Mouse (Mus musculus) heart, postnatal 36 days (tissue): ENCODE data around the gene Izumo2. TPM values are rescaled to one million over a fixed set of nuclear protein-coding genes. Genes with fewer than 3 reads are reported as not detected.

Experiments used
- DNase-seq, 2 experiments: peaks; one replicate each; pipeline ENCODE4 v3.0.0; 2021 to 2022
- intact Hi-C: fragments of 180-260 bp; cut with DNase I; formaldehyde crosslinking; loops from one replicate; pipeline ENCODE4 v1.15.1; 2025
- total RNA-seq, 2 experiments: library from RNA; stranded (reverse); gene quantifications; 2 replicates each; pipeline ENCODE4 v1.2.3; 2021

The Izumo2 gene
- not detected for total RNA-seq

- DNase-seq, result no peak
- intact Hi-C loops, result loop anchor here (10.0 kb wide), 1 partner anchor 144 kb away; no protein-coding TSS in a partner anchor
These were observed at the start of gene Izumo2 for GRCm38 (mm10) chr7:44708574-44708973. Gene Izumo2, plus strand, starts transcription at chr7:44708742.

GRCm38 (mm10) chr7:44661219-44661618, 47.3 kb upstream of the Izumo2 start:
- intact Hi-C loops, result no loop called here
- no peak for DNase-seq

- no peak for DNase-seq
- intact Hi-C loops, result no loop called here
These were observed 46.4 kb upstream of the Izumo2 start for GRCm38 (mm10) chr7:44662168-44662567.

GRCm38 (mm10) chr7:44662569-44662968, 46.0 kb upstream of the Izumo2 start:
- intact Hi-C loops, result no loop called here
- DNase-seq, result no peak

GRCm38 (mm10) chr7:44663546-44663945, 45.0 kb upstream of the Izumo2 start:
- intact Hi-C loops, result no loop called here
- DNase-seq, result no peak

- DNase-seq, result no peak
- intact Hi-C loops, result no loop called here
These were observed 43.8 kb upstream of the Izumo2 start for GRCm38 (mm10) chr7:44664731-44665130.

- intact Hi-C loops, result no loop called here
- no peak for DNase-seq
These were observed 42.1 kb upstream of the Izumo2 start for GRCm38 (mm10) chr7:44666462-44666861.

- intact Hi-C loops, result loop anchor here (2.0 kb wide), 1 partner anchor 33 kb away; no protein-coding TSS in a partner anchor
- DNase-seq, result no peak
These were observed 40.4 kb upstream of the Izumo2 start for GRCm38 (mm10) chr7:44667996-44668738.

- no peak for DNase-seq
- intact Hi-C loops, result loop anchor here (2.0 kb wide), 1 partner anchor 32 kb away; no protein-coding TSS in a partner anchor
These were observed 39.4 kb upstream of the Izumo2 start for GRCm38 (mm10) chr7:44669103-44669502.

GRCm38 (mm10) chr7:44670803-44671202, 37.7 kb upstream of the Izumo2 start, which contains the start of gene Myh14:
Gene Myh14, minus strand, starts transcription at chr7:44670843.
- DNase-seq, result peak; percentile 77
- intact Hi-C loops, result no loop called here

GRCm38 (mm10) chr7:44672193-44672592, 36.3 kb upstream of the Izumo2 start:
- no peak for DNase-seq
- intact Hi-C loops, result no loop called here

GRCm38 (mm10) chr7:44674511-44674910, 34.0 kb upstream of the Izumo2 start:
- no peak for DNase-seq
- intact Hi-C loops, result no loop called here

- intact Hi-C loops, result no loop called here
- no peak for DNase-seq
These were observed 33.4 kb upstream of the Izumo2 start for GRCm38 (mm10) chr7:44675171-44675570.

GRCm38 (mm10) chr7:44676126-44676525, 32.4 kb upstream of the Izumo2 start:
- intact Hi-C loops, result no loop called here
- DNase-seq, result no peak

GRCm38 (mm10) chr7:44676611-44677010, 31.9 kb upstream of the Izumo2 start:
- DNase-seq, result peak; percentile 17 to 40
- intact Hi-C loops, result no loop called here

GRCm38 (mm10) chr7:44683656-44684055, 24.9 kb upstream of the Izumo2 start:
- DNase-seq, result peak; percentile 23 to 54
- intact Hi-C loops, result no loop called here

- peak; percentile 20 to 45 for DNase-seq
- intact Hi-C loops, result no loop called here
These were observed 22.8 kb upstream of the Izumo2 start for GRCm38 (mm10) chr7:44685531-44686402.

- DNase-seq, result no peak
- intact Hi-C loops, result no loop called here
These were observed 19.7 kb upstream of the Izumo2 start for GRCm38 (mm10) chr7:44688890-44689289.

- DNase-seq, result no peak
- intact Hi-C loops, result no loop called here
These were observed 19.2 kb upstream of the Izumo2 start for GRCm38 (mm10) chr7:44689331-44689730.

GRCm38 (mm10) chr7:44693427-44694175, 14.9 kb upstream of the Izumo2 start:
- DNase-seq, result no peak
- intact Hi-C loops, result no loop called here

- no peak for DNase-seq
- intact Hi-C loops, result no loop called here
These were observed 13.3 kb upstream of the Izumo2 start for GRCm38 (mm10) chr7:44695223-44695622.
